Mouse (Mus musculus) right cerebral cortex, adult 2 months (tissue): ENCODE data around the gene Hsd11b1.
"Not testable (repeated sequence)": the region's sequence is repeated elsewhere in the genome, so short reads cannot be mapped to it uniquely, and the experiment has no call there.

Experiments used
- DNase-seq, 2 experiments: peaks; one replicate each; pipeline ENCODE4 v3.0.0; 2021 to 2022; ENCODE audit warnings: low spot score in 2 of 2

The Hsd11b1 gene

DNA sequence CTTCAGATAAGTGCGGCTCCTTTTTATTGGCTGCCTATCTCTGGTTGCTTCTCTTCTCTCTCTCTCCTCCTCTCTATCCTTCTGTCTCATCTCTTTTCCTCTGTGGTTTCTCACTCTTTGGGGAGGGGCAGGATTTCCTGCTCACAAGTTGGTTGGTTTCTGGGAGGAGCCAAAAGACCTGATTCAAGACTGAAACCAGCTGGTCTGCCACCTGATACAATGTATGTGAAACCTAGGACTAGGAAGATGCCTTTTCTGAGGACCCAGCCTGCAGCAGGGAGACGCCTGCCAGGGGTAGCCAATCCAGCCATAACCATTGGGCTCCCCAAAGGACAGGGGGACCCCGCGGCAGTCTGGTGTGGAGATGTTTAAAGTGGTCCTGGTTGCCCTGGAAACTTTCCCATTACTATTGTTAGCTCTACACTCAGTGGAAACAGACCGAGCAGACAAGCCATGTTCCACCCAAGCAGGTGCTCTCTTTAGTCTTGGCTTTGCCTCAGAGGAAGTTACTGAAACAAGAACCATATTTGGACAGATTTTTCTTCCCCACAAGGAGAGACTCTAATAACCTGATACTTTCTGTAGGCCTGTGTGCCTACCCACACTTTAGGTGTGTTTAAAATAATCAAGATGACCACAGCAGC, at the start of gene Hsd11b1:
TSS of gene Hsd11b1 (minus strand) at position 121 of the 644 bp plus-strand sequence.
- DNase-seq = no peak

DNA sequence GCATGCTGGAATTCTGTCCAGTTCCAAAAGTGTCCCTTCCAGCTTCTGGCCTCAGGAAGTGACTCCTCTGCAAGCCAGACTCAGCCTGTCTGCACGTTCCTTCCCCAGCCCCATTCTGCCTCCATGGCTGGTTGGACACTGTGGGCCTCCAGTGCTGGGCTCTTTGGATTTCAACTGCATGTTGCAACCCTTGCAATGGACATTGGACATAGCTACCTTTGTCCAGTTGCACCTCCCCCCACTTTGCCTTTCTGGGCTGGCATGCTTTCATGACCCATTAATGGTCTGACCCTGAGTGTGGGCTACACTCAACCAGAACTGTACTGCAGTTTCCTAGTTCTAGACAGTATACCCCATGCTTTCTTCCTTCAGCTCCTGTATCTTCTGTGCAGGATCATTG, 47.7 kb upstream of the Hsd11b1 start:
- no peak for DNase-seq

DNA sequence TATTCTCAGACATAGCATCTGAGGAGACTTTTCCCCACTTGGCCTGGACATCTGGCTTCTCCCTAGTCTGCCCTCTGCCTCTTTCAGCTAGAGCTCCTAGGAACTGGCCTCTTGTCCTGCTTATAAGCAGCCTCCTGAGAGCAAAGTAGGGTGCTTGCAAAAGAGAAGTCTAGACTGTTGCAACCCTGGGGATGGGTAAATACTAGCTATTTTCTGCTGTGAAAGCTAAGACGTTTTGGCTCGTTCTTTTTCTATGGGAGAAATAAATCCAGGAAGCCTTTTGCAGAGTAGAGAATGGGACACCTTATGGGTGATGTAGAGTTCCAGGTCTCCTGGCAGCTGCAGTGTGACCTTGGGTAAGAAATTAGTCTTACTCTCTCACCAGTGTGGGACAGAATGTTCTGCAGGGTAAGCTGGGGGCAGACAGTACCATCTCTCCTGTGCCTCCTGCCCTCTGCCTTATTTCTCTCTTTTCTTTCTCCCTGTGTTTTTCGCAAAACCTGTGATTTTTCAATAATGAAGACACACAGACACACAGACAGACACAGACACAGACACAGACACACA, 46.7 kb upstream of the Hsd11b1 start:
- no peak for DNase-seq

DNA sequence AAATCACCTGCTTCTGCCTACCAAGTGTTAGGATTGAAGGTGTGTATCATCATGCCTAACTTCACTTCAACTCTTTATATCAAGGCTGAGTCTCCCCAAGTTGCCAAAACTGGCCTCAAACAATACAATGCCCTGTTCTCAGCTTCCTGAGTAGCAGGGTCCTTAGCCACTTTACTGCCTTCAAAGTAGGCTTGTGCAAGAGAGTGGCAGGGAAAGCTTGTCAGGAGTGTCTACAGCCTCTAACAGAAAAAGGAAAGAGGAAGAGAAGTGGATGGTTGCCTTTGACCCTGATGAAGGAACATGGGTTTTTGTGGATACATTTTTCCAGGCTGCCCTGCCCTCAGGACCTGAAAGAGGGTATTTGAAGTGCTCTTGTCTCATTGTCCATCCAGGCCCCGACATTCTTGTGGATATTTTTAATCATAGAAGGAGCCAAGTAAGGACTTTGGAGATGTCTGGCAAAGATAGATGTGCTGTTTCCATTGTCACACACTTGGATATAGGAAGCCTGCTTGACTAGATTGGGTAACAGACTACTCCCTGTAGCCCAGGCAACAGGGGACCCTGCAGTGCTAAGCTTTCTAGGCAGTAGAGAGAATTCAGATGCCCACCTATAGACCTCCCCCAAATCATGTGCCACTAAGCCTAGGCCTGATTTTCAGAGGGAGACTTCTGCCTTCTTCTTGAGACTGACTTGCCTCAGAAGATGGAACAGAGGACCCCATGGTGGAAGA, 46.1 kb upstream of the Hsd11b1 start:
- no peak for DNase-seq

DNA sequence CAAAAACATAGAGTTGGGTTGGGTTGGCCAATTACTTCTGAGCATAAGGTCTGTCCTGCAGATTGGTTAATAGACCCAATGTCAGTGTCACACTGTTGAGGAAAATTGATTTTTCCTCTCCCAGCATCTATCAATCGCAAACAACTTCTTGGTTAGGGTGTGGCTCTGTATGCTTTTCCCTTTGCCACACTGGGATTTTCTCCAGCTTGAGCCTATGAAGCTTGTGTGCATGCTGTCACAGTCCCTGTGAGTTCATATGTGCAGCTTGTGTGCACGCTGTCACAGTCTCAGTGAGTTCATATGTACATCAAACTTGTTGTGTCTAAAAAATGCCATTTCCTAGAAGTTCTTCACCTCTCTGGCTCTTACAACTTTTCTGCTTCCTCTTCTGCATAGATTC, 43.0 kb upstream of the Hsd11b1 start:
- no peak for DNase-seq

DNA sequence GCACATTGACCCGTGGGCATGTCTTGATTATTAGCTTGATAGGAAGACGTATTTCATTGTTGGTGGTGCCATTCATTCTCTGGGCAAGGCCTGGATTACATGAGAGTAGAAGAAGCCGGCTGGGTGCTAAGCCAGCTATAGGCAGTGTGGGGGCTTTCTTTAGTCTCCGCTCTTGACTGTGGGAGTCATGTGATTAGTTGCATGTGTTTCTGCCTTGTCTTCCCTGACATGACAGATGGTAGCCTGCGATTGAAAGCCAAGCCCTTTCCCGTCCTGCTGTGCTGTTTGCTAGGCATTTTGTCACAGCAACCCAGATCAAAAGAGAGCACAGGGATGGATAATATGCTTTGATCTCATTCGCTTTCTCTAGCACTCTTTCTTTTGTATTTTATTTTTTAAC, 41.5 kb upstream of the Hsd11b1 start:
- DNase-seq = no peak

DNA sequence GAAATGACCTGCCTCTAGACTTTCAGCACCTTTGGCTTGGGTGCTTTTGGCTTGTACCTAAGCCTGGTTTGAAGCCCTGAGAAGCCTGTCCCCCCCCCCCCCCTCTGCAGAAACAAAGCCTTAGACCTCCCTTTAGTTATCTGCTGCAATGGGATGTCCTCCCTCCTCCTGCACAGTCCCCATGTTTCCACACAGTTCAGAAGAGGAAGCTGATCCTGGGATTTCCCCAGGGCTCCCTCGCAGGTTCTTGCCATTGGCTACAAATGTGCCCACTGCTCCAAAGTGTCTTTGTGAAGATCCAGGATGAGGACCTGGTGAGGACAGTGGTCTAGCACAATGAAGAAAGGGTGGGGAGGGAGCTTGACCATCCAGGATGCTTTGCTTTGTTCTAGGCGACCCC, 39.2 kb upstream of the Hsd11b1 start:
- DNase-seq = no peak

DNA sequence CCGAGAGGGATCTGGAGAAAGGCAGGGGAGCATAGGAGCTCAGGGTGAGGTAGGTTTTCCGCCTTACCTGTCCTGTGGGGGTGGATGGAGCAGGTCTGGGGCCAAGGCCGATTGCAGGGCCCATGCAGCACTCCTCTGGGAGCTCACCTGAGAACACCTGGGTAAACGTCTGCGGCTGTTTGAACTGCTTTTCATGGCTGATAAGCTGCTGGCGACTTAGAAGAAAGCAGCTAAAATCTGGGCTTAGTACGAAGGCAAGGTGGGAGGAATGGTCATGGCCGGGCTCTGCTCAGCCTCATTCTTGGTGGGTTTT, 38.2 kb upstream of the Hsd11b1 start:
- no peak for DNase-seq

DNA sequence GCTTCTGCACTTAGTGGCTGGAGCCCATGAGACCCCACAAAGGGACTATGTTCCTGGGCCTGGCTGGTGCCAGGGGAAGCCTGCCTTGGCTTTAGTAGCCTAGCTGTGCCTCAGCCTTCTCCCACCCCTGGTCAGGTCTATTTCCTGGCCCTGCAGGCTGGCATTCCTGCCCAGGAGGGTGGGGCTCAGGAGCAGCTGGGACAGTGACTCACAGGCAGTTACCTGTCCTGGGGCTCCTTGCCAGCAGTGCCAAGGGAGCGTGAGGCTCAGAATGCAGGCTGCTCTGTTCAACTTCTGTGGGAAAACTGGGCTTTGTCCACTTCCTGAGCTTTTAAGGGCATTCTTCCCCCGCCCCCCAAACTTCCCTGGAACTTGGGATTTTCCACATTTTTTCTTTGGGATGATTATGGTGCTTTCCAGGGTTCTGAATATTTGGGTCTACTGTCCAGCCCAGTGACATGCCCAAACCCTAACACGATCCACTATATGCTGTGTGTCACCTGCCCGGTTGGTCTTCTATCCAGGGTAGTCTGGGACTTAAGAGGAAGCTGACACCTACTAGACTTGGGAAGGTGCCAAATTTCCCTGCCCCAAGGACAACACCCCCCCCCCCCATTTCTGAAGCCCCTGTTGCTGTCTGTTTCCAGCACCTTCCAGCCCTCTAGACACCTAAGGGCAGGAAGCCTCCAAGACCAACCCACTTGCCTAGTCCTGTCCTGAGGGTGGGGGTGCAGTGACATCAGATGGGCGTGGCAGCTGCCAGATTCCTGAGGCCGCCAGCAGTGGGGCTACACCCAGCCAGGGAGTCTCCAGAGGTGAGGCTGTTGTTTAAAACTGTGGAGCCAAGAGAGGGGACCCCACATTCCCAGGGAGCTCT, 37.6 kb upstream of the Hsd11b1 start:
- no peak for DNase-seq

DNA sequence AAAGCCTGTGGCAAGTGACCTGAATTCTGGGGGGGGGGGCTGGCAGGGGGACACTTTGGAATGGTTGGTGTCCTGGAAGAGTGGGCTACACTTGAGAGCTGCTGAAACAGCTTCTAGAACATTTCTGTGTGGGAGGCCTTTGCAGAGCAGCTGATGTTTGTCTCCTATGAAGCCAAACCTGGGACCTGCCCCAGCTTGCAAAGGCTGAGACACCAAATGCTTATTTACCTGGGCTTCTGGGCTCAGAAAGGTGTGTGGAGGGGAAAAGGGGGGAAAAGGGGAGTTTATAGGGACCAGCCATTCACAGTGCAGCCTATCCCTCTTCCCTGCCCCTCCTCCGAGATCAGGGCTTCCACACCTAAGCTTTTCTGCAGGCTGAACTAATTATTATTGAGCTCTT, 36.1 kb upstream of the Hsd11b1 start:
- DNase-seq = no peak

DNA sequence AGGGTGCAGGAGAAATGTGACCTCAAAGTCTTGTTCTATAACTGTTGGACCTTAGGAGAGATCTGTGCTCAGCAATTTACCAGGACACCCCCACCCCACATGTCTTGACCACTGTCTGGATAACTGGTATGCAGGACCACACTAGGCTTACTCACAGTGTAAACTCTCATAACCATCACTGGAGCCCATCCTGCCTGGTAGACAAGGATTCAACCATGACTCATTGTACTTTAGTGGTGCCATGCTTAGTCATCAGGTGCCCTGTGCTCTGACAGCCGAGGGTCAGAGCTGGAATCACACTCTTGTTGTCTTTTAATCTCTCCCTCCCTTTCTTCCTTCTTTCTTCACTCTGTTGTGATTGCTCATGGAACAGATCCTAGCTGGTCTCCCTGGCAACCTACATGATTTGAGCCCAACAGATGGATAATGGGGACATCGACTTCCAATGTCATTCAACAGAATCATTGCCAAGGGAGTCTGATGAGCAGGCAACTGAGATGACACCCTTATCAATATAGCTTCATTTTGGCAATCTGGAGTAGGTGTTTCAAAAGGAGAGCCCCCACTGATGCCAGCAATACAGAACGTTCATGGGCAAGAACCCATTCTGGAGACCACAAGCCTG, 34.4 kb upstream of the Hsd11b1 start:
- DNase-seq = peak in 1 of 2 experiments; percentile 29

DNA sequence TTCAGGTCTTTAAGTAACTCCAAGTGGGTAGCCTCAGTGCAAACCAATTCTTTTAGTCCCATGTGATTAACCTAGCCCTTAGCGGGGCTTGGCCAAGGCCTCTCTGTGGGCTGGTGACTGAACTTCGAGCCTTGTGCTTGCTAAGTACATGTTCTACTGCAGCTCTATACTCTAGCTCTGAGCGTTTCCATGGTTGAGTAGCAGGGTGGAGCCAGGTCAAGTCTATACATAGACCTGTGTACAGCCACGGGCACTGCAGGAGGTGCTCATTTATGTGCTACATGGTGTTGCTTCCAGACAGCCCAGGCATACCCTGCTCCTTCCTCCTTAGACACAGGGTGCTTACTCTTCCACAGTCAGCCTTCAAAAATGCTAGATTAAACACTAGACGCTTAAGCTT, 32.0 kb upstream of the Hsd11b1 start:
- no peak for DNase-seq

DNA sequence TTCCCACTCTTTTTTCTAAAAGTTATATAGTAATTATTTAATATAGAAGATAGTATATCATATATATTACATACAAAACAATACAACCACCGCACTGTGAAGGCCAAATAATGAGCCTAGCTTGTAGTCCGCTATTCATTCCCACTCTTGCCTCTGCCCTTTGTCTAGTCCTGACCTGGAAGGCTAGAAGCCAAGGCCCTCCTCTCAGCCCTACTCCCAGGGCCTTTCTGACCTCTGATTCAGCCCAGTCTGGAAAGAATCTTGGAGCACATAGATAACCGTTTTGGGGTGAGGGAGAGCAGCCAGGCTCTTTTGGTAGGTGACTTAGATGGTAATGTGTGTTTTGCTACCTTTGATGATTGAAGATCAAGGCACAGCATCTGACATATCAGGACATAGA, 30.1 kb upstream of the Hsd11b1 start:
- DNase-seq = no peak

DNA sequence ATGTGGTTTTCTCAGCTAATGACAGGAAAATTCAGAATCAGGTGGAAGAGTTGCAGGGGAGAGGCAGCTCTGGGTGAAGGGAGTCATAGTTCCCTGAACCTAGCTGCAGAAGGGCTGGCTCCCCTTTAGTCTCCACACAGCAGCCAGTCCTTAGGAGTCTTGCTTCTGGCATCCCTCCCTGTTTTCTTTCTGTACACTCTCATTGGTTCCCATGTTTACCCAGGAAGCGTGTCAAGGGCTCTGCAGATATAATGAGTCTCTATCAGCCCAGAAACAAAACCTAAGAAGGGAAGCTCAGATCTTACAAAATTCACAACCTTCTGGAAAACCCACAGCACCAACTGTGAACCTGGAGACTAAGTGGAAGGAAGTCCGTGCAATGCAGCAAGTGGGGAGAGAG, 29.2 kb upstream of the Hsd11b1 start:
- DNase-seq = no peak

DNA sequence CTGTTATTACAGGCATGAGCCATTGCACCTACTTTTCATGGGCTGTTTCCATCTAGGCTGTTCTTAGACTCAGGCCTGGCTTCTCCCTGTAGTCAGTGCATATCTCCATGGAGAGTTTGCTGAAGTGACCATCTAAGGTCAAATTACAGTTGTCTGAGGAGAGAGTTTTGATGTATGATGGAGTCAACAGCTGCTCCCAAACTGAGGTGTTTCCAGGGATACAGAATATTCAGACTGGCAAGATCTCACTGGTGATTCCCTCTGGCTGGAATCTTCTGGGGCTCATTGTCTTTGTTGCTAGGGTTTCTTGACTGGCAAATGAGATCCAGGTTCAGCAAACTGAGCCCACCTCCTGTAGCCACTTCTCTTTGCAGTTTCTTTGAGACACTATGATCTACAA, 26.8 kb upstream of the Hsd11b1 start:
- DNase-seq = no peak

DNA sequence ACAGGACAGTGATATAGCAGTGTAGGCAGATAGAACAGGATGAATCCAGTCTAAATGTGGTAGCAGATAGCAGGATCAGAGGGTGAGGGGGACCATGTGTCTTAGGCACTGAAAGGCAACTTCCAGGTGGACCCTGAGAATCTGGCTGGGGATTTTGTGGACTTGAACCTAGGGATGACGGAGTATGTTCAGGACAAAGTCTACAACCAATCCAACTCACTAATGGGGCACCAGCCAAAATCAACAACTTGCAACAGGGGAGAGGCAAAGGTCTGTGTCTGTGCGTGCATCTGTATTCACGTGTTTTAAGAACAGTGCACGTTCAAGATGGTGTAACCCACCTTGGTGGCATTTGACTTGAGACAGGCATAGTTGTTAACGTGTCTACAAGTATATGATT, 26.0 kb upstream of the Hsd11b1 start:
- DNase-seq = no peak

DNA sequence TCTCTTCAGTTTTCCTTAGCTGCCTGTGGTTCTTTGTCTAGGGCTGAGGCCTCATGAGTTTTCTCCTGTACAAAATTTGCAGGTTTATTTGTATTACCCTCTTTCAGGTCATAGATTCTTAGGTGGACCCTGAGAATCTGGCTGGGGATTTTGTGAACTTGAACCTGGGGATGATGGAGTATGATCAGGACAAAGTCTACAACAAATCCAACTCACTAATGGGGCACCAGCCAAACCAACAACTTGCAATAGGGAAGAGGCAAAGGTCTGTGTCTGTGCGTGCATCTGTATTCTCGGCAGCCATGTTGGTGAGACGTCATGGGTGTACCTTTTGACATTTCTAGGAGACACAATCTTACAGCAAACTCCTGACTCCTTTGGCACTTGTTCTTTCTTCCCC, 25.2 kb upstream of the Hsd11b1 start:
- no peak for DNase-seq

DNA sequence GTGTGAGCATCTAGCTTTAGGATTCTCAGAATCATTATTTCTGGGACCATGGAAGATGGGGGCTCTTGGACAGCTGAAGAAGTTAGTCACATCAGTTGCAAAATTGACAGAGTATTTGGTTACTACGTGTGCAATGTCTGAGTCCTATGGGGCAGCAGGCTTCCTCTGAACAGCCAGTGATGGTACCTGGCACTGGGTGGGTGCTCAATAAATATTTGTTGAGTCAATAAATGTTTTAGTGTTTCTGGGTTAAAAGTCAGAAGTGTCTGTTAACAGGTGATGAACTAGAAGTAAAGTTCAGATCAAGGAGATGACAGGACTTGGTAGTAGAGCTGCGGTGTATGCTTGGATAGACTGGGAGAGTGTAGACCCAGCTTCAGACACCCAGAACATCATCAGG, 23.7 kb upstream of the Hsd11b1 start:
- no peak for DNase-seq

DNA sequence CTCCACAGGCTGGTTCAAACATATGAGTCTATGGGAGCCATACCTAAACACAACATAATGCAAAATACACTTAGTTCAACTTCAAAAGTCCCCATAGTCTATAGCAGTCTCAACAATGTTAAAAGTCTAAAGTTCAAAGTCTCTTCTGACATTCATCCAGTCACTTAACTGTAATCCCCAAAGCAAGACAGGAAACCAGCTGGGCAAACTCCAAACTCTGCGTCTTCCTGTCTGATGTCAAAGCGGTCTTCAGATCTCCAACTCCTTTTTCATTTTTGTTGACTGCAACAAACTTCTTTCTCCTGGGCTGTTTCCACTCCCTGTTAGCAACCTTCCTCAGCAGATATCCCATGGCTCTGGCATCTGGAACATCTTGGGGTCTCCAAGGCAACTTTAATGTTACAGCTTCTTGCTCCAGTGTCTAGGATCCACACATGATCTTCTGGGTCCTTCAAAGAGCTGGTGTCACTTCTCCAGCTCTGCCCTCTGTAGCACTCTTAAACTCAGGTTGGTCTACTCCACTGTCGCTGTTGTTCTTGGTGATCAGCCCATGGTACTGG, 22.0 kb upstream of the Hsd11b1 start:
- not testable (repeated sequence) for DNase-seq

DNA sequence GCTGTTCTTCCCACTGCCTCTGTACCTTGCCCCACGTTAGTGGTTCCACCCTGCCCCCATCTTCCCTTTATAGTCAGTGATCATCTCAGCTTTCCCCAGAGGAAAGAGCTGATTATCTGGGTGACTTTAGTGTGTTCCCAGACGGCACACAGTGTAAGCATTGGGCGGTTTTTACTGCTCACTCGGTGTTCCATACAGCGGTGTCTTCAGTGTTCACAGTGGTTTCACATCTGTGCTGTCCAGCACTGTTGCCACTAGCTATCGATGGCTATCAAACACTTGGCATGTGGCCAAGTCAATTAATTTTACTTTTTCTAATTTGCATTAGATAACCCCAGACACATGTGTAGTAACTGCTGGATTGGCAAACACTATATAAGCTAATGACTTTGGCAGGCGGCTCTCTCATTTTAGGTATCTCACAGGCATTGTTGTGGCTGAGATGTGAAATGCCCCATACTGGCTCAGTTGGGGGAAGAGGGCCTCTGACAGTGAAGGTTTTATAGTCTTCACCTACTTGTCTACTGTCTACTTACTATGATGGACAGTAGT, 20.4 kb upstream of the Hsd11b1 start:
- DNase-seq = no peak

DNA sequence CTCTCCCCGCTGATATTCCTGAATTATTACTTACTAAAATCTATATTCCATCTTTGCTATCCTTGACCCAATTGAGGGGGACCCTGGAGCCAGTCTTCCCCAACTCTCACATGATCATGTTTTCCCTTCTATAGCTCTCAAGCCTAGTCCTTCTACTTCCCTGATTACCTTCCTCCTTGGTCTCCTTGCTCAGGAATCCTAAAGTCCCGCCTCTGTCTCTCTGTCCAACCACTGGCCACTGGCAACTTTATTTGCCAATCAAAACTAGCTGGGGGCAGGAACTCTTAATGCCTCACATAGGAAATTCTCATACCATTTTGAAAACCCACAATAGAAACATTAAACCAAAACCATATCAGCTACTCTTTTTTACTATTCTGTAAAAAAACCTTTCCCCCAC, 17.5 kb upstream of the Hsd11b1 start:
- no peak for DNase-seq

DNA sequence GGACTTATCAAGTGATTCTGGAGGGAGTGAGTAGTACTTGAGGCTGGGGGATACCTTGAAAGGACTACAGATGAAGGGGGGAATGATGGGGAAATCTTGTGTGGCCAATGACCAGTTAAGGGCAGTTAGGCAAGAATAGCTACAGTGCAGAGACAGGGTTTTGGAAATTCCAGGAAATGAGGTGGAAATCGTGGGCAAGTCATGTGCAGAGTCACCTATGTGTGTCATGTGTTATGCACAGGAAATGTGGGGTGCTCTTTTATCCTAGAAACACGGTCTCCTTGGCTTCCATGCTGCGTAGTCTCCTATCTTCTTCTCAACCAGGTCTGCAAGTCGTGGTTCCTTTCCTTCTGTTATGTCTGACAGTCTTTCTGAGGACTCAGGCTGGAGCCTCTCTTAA, 15.6 kb upstream of the Hsd11b1 start:
- no peak for DNase-seq
